Mouse (Mus musculus): ENCODE measurements around the gene Zfp689.
"Not testable (repeated sequence)": the region's sequence is repeated elsewhere in the genome, so short reads cannot be mapped to it uniquely, and the experiment has no call there.

The Zfp689 gene

DNA sequence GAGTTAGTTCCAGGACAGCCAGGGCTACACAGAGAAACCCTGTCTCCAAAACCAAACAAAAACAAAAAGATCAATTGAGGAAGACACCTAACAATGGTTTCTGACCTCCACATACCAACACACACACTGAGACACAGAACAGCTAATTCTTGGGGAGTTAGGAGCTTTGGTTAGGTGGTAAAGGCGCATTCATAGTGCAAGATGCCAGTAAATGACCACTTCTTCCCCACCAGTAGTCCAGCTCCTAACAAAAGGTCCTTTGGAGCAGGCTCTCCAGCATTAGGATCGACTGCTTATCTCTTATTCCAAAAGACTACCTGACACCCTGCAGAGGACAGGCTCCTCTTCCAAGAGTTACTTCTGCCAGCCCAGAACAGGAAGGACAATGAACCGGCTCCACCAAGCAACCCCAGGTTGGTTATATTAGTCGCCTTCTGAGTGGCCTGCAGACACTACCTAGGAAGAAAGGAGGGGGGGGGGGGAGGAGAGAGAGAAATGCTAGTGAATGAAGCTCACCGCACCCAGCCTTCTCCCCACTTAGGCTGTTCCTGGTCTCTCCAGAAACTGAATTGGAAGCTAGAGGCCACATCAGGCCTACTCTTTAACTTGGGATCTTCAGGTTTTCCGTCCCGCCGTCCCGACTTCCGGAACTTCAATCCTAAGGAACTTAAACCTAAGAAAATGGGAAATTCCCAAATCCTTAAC is 21.2 kb upstream of the Zfp689 start:
- peak; percentile 62 for DNase-seq

DNA sequence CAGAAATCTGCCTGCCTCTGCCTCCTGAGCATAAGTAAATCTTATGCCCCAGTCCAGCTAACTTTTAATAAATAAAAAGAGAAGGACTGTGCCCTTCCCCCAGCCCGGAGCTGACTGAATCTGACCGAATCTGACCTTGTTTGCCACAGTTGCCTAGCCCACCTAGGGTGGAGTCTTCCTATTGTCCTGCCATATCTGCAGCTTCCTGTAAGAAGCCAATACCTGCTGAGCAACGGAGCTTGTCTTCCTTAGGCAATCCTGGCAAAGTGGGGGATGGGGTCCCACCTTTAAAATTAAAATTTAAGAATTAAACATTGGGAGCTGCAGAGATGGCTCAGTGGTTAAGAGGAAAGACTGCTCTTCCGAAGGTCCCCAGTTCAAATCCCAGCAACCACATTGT is 17.6 kb upstream of the Zfp689 start:
- no peak for DNase-seq

DNA sequence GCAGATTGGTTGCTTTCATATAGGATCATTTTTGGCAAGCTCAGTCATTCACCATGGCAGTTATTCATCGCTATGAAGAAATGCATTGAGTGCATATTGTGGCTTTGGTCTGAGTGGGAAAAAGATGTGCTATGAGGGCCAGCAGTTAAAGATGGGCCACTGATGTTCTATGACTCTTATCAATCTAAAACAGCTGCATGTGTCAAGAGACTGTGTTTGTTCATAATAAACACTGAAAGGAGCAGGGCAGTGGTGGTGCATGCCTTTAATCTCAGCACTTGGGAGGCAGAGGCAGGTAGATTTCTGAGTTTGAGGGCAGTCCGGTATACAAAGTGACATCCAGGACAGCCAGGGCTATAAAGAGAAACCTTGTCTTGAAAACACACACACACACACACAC is 16.7 kb upstream of the Zfp689 start:
- not testable (repeated sequence) for DNase-seq

DNA sequence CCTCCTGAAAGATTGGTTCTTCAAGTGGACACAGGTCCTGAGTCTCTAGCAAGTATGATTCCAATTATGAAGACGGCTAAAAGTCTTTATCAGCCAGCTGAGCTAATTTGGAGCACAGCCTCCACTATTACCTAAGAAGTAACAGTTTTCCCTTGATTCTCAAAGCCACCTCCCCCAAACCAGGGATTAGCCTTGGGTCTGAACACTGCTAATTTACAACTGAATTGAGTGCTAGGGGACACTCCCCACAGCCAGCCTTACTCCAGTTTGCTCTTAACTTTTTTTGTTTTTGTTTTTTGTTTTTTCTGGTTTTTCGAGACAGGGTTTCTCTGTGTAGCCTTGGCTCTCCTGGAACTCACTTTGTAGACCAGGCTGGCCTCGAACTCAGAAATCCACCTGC is 16.2 kb upstream of the Zfp689 start:
- DNase-seq: no peak

DNA sequence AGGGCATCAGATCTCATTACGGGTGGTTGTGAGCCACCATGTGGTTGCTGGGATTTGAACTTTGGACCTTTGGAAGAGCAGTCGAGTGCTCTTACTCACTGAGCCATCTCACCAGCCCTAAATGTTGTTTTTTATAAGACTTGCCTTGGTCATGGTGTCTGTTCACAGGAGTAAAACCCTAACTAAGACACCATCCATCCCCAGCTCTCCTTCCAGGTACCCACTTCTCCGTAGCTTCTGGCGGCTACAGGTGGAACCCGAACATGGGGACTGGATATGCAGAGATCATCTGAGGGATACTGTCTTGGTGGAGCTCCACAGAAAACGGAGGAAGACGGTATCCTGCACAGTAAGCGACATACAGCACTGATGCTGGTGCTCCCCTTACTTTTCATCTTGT is 10.4 kb upstream of the Zfp689 start, which contains the start of gene Prr14:
TSS of gene Prr14 (plus strand) at position 301 of the 400 bp plus-strand sequence.
- not testable (repeated sequence) for DNase-seq

DNA sequence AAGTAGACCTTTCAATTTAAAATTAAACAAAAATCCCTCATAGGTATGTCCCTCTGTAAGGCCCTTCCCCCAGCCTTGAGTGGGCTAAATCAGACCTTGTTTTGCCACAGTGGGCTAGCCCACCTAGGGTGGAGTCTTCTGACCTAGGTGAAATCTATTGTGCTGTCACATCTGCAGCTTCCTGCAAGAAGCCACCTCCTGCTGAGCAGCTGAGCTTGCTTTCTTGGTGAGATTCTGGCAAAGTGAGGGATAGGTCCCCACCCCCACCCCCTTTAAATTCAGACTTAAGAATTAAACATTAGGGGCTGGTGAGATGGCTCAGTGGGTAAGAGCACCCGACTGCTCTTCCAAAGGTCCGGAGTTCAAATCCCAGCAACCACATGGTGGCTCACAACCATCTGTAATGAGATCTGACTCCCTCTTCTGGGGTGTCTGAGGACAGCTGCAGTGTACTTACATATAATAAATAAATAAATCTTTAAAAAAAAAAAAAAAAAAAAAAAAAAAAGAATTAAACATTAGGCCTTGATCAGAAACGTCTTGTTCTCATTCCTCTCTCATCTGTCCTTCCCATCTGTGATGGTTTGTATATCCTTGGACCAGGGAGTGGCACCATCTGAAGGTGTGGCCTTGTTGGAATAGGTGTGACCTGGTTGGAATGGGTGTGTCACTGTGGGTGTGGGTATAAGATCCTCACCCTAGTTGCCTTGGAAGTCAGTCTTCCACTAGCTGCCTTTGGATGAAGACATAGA is 9.6 kb upstream of the Zfp689 start:
- DNase-seq: not testable (repeated sequence)

DNA sequence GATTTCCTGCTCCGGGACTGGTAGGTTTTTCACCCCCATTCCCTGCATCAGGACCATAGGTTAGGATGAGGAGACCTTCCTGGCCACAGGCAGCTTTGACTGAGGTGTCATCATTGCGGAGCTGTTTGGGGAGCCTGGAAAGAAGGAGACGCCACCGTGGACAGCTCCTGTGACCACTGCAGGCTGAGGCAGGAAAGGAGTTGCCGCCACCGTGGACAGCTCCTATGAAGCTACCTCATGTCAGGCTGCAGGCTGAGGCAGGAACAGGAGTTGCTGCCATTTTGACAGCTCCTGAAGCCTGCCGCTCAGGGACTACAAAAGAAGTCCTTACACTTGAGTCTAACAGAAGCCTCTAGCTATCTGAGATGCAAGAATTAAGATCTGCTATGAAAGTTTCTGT is 5.9 kb upstream of the Zfp689 start:
- no peak for DNase-seq

DNA sequence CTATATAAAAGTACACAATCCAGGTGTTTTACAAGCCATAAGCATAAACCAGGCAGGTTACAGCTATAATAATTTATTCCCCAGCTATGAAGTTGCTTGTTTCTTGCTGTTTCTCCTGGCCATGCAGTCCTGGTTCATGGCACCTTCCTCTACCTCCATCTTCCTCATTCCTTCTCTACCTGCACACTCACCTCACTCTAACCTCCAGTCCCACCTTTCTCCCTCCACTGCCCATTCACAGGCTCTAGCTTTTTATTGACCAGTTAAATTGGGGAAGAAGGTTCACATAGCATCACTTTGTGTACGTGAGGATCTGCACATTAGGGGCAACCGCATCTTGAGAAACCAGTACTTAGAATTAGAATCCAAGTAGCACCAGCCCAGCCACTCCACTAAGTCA is 4.1 kb upstream of the Zfp689 start:
- DNase-seq: no peak

DNA sequence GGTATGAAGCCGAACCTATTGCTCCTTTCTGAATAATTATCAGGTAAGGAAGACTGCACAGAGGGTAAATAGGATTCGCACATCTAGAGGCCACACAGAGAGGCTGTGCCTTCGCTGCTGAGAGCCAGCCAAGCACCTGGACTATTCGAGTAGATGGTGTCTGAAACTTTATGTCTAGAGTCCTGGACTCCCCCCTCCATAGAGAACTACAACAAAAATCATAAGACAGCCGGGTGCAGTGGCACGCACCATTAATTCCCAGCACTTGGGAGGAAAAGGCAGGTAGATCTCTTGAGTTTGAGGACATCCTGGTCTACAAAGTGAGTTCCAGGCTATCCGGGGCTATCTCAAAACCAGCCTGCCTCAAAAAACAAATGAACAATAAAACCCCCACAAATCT is 1.0 kb upstream of the Zfp689 start:
- no peak for DNase-seq

DNA sequence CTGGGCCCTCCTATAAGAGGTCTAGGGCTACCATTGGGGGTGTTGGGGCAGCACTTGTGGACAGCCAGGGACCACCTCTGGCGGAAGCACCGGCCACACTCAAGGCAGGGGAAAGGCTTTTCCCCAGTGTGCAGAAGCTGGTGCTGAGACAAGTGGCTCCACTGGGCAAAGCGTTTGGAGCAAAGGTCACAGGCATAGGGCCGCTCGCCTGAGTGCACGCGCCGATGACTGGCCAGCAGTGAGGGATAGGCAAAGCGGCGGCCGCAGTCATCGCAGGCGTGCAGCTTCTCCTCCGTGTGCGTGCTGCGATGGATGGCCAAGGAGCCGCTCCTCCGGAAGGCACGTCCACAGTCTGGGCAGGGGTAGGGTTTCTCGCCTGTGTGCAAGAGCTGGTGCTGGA is 5.0 kb downstream of the Zfp689 start:
- DNase-seq: no peak

DNA sequence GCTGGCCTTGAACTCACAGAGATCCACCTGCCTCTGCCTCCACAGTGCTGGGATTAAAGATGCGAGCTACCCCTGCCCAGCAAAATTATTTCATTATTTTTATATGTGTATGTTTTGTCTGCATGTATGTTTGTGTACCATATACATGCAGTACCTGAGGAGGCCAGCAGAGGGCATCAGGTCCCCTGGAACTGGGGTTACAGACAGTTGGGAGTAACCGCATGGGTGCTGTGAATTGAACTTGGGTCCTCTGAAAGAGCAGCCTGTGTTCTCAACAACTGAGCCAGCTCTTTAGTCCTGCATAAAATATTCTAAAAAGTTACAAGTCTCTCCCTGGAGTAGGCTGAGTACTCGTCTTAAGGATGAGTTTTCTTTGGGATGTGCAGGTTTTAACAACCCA is 11.2 kb downstream of the Zfp689 start:
- DNase-seq: no peak

DNA sequence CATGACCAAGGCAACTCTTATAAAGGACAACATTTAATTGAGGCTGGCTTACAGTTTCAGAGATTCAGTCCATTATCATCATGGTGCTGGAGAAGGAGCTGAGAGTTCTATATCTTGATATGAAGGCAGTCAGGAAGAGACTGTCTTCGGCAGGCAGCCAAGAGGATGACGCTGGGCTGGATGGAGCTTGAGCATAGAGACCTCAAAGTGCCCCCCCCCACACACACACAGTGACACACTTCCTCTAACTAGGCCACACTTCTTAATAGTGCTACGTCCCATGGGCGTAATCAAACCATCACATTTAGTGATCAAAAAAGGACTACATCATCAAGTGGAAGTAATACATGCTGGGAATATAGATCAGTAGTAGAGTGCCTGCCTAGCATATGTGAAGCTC is 13.8 kb downstream of the Zfp689 start:
- DNase-seq: no peak

DNA sequence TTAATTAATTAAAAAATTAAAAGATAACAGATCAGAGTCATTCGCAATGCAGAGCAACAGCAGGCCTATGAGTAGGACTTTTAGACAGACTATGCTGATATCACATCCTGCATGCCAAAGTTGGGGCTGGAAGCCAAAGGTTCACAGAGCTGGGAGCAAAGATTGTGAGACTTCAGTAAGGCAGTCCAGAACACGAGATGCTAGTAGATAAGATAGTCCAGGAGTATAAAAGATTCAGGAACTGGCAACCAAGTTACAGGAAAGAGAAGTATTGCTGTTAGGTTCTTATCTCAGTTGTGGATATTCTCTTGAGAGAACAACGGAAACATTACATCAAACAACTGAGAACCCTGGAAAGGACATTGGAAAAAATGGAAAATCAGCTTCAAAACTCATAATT is 22.6 kb downstream of the Zfp689 start:
- no peak for DNase-seq

DNA sequence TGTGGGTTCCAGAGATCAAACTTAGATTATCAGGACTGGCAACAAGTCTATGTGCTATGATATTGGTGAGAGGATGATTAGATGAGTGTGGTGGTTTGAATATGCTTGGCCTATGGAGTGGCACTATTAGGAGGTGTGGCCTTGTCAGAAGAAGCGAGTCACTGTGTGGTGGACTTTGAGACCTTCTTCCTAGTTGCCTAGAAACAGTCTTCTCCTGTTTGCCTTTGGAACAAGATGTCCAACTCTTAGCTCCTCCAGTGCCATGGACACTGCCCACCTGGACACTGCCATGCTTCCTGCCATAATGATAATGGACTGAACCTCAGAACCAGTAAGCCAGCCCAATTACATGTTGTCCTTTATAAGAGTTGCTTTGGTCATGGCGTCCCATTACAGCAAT is 23.0 kb downstream of the Zfp689 start:
- DNase-seq: no peak

DNA sequence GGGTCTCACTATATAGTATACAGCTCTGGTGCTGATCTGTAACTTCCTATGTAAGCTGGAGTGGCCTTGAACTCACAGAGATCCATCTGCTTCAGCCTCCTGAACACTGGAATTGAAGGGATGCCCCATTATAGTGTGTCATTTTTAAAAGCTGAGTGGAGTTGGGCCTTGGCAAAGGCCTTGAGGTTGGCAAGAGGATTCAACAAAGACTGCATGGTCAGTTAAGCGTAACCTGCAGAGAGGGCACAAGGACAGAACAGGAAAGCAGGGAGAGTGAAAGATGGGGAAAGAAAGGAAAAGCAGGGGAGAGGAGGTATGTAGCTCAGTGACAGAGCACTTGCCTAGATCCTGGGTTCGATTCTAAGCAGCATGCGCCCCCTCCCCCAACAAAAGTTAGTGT is 23.7 kb downstream of the Zfp689 start:
- no peak for DNase-seq

DNA sequence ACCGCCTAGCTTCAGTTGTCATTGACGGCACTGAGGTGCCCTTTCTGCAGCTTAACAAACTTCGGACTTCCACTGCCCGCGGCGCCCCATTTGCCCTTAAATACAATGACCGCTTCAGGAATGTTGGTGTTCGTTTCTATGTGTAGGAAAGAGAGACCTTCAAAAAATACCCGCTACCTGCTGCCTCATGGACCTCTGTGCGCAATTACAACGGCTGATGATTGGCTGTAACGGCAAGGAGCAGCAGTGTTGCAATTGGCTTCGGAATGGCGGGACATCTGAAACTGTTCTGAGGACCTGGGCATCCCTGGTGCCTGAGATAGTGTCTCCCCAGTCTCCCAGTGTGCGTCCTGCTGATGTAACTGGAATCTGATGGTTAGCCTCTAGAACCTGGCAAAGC is 26.7 kb downstream of the Zfp689 start:
- peak; percentile 57 for DNase-seq

DNA sequence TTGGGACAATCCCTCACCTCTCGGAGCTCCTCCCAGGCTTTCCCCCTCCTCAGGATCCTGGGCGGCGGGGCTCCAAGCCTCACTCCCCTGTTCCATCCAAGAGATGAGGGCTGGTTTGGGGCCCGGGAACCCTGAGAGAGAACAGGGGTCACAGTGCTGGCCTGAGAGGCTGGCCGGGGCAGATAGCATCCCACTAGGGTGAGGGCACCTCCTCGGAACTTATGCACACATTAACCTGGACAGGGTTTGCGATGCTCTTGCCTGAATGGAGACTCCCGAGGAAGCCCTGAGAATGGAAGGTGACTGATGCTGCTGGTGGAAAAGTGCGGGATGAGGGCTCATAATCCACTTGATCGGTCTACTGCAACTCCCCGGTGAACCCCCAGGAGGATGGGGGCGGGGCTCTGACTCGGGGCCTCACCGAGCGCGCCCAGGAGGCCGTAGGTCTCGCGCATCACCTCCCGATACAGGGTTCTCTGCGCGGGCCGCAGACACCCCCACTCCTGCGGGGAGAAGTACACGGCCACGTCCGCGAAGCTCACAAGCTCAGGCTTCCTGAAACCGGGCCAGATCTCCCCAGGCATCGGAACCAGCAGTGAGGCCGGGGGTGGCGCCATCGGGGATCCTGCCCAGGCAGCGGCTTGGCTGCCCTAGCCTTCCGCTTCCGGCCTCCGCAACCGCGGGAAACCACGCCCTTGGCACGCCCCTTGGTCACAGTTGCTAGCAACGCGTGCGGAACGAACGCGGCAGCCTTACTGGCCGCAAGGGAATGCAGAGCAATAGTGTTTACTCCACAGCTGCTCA is 27.4 kb downstream of the Zfp689 start, which contains the start of gene Zfp688:
TSS of gene Zfp688 (minus strand) at position 681 of the 804 bp plus-strand sequence.
- DNase-seq: peak; percentile 88

DNA sequence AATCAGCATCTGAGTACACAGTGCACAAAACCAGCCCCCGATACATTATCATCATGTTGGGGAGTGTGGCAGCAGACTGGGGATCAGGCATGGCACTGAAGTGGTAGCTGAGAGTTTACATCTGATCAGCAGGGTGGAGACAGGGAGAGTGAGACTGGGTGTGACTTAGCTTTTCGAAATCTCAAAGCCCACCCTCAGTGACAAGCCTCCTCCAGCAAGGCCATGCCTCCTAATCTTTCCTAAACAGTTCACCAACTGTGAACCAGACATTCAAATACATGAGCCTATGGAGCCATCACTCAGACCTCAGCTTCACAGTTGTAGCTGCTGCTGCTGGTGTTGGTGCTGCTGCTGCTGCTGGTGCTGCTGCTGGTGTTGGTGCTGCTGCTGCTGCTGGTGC is 37.5 kb downstream of the Zfp689 start:
- no peak for DNase-seq

DNA sequence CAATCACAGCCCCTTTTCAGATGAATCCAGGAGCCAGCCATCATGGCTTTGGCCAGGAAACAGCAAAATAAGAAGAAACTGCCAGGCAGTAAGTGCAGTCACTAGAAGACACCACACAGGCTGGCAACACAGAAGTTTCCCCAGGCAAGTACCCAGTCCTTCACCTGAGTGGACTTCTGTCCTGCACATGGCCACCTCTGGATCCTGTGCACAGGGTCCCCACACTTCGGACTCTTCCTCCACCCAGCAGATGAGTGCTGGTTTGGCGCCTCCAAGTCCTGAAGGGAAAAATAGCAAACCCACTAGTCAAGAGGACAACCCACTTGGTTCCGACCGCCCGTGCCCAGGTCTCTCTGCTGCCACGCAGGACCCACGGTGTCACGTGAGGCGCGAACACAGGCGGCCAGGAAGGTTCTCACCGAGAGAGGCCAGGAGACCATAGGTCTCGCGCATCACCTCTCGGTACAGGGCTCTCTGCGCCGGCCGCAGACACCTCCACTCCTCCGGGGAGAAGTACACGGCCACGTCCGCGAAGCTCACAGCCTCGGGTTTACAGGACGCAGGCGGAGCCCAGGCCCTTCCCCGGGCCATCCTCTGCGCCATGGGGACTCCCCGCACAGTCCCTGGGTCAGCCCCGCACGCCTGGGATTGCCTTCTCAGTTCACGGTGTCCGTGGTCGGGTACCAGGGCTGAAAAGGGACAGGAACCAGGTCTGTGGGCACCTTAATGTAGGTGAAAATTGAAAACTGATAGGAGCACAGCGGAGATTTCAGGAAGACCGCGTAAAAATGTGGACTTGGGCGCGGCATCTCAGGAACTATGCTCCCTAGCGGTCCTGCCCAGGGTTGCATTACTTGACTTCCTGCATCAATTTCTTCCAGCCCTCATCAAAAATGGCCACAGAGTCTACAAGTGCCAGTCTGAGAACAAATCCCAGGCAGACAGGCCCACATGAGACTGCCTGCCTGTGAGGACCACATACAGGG is 42.7 kb downstream of the Zfp689 start, which contains the start of gene Zfp764:
TSS of gene Zfp764 (minus strand) at position 821 of the 986 bp plus-strand sequence.
- DNase-seq: peak; percentile 91

DNA sequence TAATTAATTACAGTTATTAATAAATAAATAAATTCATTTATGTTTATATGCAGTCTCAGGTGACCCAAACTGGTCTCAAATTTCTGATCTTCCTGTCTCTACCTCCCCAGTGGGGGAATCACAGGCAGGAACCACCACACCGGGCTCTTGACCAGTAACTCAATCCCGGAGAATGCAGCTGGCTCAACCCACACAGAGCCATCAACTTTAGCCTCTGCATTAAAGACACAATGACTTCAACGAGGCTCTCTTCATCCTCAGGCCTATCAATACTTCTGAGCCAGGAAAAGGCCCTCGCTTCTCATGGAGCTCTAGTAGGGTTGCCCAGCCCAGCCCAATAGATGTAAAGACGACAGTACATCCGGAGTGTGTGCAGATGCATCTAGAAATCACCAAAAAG is 44.9 kb downstream of the Zfp689 start:
- not testable (repeated sequence) for DNase-seq

DNA sequence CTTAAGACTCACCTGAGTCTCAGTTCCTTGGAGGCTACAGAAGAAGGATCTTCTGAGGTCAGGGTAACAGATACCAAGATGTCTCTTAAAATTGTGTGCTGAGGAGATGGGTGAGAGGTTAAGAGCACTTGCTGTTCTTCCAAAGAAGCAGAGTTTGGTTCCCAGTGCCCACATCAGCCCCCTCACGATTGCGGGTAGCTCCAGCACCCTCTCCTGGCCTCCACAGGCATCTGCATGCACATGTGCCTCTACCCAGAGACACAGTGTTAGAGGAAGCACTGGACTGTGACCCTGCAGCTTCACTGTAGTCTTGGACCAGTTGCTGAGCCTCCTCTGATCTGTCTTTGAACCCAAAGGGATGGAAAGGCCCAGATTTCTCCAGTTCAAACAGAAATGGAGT is 46.0 kb downstream of the Zfp689 start:
- DNase-seq: no peak

DNA sequence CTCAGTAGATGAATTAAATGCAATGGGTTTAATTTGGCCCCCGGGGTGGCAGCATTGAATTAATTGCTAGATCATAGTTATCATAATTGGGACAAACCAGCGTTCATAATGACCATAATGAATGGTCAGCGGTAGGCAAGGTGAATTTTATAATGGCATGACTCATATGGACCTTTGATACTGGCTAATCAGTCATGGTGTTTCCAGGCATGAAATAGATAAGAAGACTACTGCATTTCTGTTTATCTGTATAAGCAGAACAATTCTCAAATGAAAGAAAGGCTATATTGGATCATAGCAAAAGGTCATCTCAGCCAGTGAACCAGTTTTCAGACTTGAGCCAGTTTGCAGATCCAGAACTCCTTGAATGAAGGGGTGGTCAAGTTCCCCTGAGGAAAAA is 48.6 kb downstream of the Zfp689 start:
- DNase-seq: no peak

All from cerebellum, adult 9-11 months (tissue).